Mouse (Mus musculus) lung, adult 2 months (tissue): ENCODE data around the gene Prm3. TPM values are rescaled to one million over a fixed set of nuclear protein-coding genes. Genes with fewer than 3 reads are reported as not detected.
A peak's percentile ranks its signal among the peaks of the same experiment; 100 is the strongest.

Source experiments
- DNase-seq: peaks from one replicate; pipeline ENCODE4 v3.0.0; 2022
- H3K4me1 ChIP-seq: fragments of 200-500 bp; 2 replicates; pipeline ENCODE4 v1.6.1; 2011; ENCODE audit warnings: low read length; ENCODE audit not compliant: control insufficient read depth, insufficient read depth
- H3K4me3 ChIP-seq: fragments of 200-500 bp; replicated peaks from 2 replicates; pipeline ENCODE3; 2011; ENCODE audit warnings: low read depth, mild to moderate bottlenecking, control low read depth, low read length; ENCODE audit errors: extremely low read depth
- CTCF ChIP-seq: fragments of 200-500 bp; IDR thresholded peaks from 2 replicates; pipeline ENCODE4 v1.5.1; 2011; ENCODE audit warnings: mild to moderate bottlenecking, low read length, control low read depth; ENCODE audit not compliant: insufficient read depth
- POLR2A ChIP-seq: fragments of 200-500 bp; IDR thresholded peaks from 2 replicates; pipeline ENCODE4 v1.6.1; 2011; ENCODE audit warnings: low read depth, mild to moderate bottlenecking, control low read depth, low read length, borderline replicate concordance; ENCODE audit errors: extremely low read depth
- WGBS: fragments of 180-500 bp; shearing (Covaris S2); methylation state at CpG from one replicate; pipeline ENCODE4 v1.1.7; 2018; 5-methylcytosine and 5-hydroxymethylcytosine counted together
- polyA plus RNA-seq: library from polyadenylated mRNA; depleted of rRNA; stranded (reverse); fragments of >200 nt; gene quantifications from 2 replicates; pipeline ENCODE4 v1.2.3, GENCODE M21; 2012

Prm3 gene
- polyA plus RNA-seq, 1 experiment: not detected

DNA sequence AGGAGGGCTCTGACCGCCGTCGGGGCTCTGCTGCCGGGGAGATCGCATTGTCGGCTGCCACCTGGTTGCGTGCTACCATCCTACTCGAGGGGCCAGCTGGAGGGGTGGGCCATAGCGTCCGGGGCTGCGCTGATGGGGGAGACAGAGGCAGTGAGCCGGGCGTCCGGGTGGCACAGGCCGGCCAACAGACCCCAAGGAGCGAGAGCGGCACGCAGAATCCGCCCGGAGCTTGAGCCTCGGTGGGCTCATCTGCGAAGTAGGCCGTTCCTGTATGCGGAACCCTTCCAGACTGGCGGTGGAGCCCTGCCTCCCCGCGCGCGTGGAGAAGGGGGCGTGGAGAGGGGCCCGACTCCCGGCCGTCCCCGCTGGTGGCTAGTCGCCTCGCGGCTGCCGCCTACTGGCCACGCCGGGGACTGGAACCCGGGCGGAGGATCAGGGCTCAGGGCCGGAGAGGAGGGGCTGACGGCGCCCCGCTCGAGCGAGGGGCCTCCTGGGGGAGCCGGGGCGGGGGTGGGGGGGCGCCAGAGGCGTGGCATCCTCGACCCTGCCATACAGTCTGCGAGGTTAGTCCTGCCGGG, 5.8 kb downstream of the Prm3 start:
- Histone ChIP-seq H3K4me3 (peak overlapping the region; percentile 96), H3K4me1 (peaks cover 2% of the 10 kb centered on the region)
- TF ChIP-seq POLR2A: peak; percentile 44; the same call in 1 of the 2 replicates
- peak; percentile 48; the same call in 1 of the 2 replicates for TF ChIP-seq CTCF
- DNase-seq: peak; percentile 91
- WGBS: under 1% methylated on average over 54 of the region's 55 CpGs

DNA sequence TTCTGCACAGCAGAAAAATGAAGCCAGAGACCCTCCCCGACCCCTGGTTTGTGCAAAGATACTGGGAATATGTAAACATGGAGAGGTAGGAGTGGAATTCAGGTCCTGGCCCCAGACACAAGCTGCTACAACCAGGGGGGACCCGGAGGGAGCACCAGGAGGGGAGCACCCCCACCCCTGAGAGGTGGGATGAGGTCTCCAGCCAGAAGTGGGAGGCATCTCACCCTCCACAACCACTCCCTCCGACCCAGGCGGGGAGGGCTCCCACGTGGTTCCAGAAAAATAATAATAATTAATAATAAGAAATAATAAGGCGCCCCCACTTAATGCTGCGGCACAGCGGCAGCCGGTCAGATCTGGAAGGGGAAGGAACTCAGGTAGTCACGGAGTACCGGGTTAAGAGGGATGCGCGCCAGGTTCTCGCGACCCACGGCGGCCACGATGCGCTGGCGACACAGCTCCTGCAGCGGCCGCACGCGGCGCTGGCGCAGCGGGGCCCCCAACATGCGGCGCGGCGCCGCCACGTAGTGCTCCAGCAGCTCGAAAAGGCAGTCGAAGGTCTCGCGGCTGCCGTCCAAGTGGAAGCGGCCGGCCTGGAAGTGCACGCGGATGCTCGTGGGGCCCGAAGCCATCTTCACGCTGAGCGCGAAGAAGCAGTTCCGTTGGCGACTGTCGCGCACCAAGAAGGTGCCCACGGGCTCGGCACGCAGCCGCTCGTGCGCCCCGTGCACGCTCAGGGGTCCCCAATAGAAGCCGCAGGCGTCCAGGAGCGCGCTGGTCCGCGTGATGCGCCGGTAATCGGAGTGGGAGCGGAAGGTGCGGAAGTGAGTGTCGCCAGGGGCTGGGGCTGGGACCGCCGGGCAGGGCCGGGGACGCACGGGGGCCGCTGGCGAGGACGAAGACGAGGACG, 6.6 kb downstream of the Prm3 start:
- no peak for DNase-seq
- peaks cover 2% of the 10 kb centered on the region for H3K4me1 ChIP-seq
- TF ChIP-seq POLR2A (no peak), CTCF (no peak)
- H3K4me3 ChIP-seq: peak overlapping the region; percentile 96
- 3% methylated on average over 81 of the region's 81 CpGs for WGBS

DNA sequence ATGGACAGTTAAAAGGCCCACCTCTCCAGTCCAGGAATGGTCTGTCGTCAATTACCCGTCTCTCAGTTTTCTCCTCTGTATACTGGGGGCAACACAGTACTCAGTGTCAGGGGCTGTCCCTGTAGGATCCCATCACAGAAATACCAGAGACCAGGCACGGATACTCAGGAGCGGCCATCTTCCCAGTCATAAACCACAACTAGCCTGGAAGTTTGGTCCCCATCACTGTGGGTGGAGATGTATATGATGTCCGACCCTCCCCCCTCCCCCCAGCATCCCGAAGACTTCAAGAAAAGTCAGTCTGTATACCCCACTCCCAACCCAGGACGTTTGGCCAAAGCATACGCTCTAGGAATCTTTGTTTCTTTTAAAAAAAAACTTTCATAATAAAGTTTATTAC, 7.3 kb downstream of the Prm3 start:
- no peak for TF ChIP-seq POLR2A
- TF ChIP-seq CTCF: no peak
- WGBS: 68% methylated on average over 8 of the region's 8 CpGs
- DNase-seq: no peak
- Histone ChIP-seq H3K4me1 (peaks cover 2% of the 10 kb centered on the region), H3K4me3 (no peak overlapping the region)

DNA sequence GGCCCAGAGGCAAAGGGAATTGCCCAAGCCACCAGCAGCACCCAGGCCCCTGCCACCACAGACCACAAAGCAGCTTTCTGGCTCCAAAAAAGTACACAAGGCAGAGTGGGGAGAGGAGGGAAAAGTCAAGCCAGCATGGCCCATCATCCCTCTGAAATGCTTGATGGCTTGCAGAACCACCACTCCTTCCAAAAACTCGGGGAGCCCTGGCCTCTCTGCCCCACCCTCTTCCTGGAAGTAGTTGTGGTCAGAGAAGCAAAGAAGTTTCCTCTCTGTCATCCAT, 7.6 kb downstream of the Prm3 start:
- no peak for DNase-seq
- 13% methylated on average over 1 of the region's 1 CpGs for WGBS

DNA sequence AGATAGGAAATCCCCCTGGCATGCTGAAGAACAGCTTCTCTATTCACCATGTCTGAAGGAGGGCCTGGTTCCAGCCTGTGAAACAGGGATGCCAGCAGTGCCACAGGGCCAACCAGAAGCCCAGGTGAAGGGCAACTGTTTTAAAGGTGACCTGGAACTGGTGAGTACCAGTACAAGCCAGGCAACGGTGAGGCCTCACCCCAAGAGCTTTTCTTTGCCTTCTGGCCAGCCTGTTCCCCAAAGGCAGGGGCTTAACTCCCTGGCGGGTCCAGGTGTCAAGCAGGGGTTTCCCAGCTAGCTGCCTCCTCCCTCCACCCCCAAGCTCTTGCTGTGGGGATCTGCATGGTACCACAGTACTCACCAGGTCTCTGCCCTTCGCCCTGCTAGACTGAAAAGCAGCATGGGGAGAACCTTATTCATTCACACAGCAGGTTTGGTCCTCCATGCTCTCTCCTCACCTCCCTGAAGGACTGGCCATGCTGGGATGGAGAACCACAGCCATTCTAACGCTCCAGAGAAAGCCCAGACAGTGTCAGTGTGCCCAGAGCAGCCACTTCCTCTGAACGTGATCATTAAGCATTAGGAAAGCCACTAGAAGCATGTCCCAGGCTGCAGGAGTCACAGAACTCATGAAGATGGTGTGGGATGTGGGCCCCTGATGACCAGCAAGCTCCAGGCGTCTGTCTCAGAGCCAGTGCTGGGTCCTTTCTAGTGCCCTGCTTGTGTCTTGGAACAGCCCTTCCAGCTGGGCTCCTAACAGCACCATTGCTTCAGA, 8.2 kb downstream of the Prm3 start:
- Histone ChIP-seq H3K4me1 (peaks cover 2% of the 10 kb centered on the region), H3K4me3 (no peak overlapping the region)
- DNase-seq: no peak
- no peak for TF ChIP-seq POLR2A
- no peak for TF ChIP-seq CTCF
- 66% methylated on average over 6 of the region's 6 CpGs for WGBS

More for the DNA sequence above, 7.6 kb downstream of the Prm3 start:
- no peak overlapping the region for H3K4me3 ChIP-seq
- peaks cover 2% of the 10 kb centered on the region for H3K4me1 ChIP-seq
- TF ChIP-seq CTCF (no peak), POLR2A (no peak)

DNA sequence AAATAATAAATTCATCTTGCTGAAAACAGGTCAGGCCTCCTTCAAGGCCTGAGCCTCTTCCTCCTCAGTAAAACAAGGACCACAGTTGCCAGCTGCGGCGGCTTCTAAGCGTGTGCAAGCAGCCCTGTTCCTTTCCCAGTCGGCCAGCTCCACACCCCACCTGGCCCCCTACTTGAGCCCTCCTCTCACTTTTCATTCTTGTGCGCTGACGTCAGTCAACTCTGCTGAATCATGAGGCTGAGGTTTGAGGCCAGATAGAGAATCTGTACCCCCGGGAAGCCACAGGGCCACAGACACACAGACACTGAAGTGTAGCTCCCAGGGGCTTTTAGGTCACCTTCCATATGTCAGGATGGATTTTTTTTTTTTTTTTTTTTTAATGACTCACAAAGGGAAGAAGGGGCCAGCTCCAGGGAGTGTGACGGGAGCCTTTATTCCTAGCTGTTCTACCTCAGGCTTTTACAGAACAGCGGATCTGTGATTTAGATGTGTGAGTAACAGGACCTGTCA, 8.8 kb downstream of the Prm3 start:
- TF ChIP-seq CTCF (no peak), POLR2A (no peak)
- WGBS: 66% methylated on average over 9 of the region's 9 CpGs
- H3K4me1 ChIP-seq: peaks cover 2% of the 10 kb centered on the region
- no peak overlapping the region for H3K4me3 ChIP-seq
- DNase-seq: no peak

DNA sequence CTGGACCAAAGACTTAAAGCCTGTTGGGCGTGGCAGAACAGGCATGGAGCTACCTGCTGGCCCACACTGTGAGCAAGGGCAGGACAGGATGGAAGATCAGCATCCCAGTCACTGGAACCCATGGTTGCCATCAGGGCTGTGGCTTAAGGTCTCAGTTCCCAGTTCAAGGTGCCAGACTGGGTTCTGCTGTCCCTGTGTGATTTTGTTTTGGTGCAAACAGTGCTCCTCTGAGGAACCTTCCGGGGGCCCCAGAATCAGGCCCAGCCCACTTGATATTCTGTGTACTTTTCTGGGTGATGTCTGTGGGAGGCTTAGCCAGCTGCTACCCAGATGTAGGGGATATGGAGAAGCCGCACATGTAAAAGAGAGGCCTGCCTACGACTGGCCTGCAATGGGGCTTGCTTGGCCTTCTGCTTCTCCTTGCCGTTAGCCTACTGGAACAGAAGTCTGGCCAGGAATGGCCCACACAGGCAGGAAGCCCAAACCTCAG, 10.0 kb downstream of the Prm3 start:
- no peaks in the 10 kb centered on the region; the same call in none of the 2 replicates for H3K4me1 ChIP-seq
- WGBS: 81% methylated on average over 5 of the region's 5 CpGs
- DNase-seq: no peak
- no peak for TF ChIP-seq CTCF
- TF ChIP-seq POLR2A: no peak
- H3K4me3 ChIP-seq: no peak overlapping the region

DNA sequence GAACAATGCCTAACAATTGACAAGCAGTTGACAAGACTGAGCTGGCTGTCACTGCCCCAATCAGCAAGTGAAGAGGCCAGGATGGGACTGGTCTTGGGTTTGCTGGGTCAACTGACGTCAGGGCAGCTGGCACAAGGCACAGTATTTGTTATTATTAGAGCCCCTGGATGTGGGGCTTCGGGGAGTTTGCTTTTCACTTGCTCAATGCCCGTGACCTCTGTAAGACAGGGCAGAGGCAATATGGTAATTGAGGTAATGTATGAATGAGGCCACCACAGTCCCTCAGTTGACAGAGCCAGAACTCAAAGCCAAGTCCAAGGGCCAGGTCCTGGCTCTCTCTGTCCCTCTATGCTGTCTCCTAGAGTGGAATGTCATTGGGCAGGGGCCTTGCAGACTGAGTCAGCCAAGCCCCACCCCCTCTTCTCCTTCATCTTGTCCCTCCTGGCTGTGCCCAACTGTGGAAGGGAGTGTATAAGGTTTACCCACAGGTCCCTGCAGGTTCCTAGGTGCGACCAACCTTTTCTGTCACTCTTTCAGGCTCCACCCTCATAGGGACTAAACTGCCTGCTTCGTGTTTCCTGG, 13.0 kb downstream of the Prm3 start:
- no peak for DNase-seq
- Histone ChIP-seq H3K4me1 (no peaks in the 10 kb centered on the region; the same call in 1 of the 2 replicates), H3K4me3 (no peak overlapping the region)
- WGBS: 59% methylated on average over 5 of the region's 5 CpGs
- no peak for TF ChIP-seq CTCF
- TF ChIP-seq POLR2A: no peak

DNA sequence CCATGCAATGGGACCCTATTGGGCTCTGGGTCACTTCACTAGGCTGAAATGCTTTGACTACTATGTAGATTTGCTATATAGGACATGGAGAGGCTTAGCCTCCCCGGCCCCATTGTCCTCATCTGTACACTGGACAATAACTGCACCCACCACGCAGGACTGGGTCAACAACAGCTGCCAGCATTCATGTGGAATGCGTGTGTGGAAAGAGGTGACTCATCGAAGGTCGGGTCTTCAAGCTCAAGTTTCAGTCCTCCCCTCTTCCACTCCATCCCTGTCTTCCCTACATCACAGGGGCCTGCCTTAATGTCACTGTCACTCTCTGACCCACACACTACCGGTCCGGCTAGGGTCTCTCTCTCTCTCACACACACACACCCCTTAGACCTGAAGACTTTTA, 14.4 kb downstream of the Prm3 start:
- no peak for TF ChIP-seq POLR2A
- no peak for TF ChIP-seq CTCF
- no peak overlapping the region for H3K4me3 ChIP-seq
- WGBS: 43% methylated on average over 7 of the region's 7 CpGs
- H3K4me1 ChIP-seq: no peaks in the 10 kb centered on the region
- no peak for DNase-seq
